Mouse (Mus musculus) forebrain, embryonic 14.5 days (tissue): Measurements from ENCODE around the gene Hspb3. TPM values are rescaled to one million over a fixed set of nuclear protein-coding genes. Genes with fewer than 3 reads are reported as not detected.

ENCODE experiments used
- ATAC-seq: fragments of 200-750 bp; cut with Nextera tagmentation; 2 replicates; pipeline ENCODE4 v1.8.0; 2017; ENCODE audit warnings: mild to moderate bottlenecking, moderate library complexity
- DNase-seq: peaks from one replicate; pipeline ENCODE4 v3.0.0-alpha.2; 2015; ENCODE audit warnings: low spot score
- H3K27ac ChIP-seq: fragments of 300-500 bp; sonication (generic); 2 replicates; pipeline ENCODE4 v1.5.1; 2014; ENCODE audit warnings: low read depth, mild to moderate bottlenecking, control low read depth, low read length, moderate library complexity
- H3K27me3 ChIP-seq: fragments of 300-500 bp; sonication (generic); replicated peaks from 2 replicates; pipeline ENCODE4 v1.6.1; 2014; ENCODE audit warnings: low read length, control low read depth, mixed read lengths; ENCODE audit not compliant: control insufficient read depth, insufficient read depth
- H3K36me3 ChIP-seq: fragments of 300-500 bp; sonication (generic); 2 replicates; pipeline ENCODE4 v1.6.1; 2014; ENCODE audit warnings: low read length, control low read depth; ENCODE audit not compliant: control insufficient read depth, insufficient read depth
- H3K4me1 ChIP-seq: fragments of 300-500 bp; sonication (generic); 2 replicates; pipeline ENCODE4 v1.6.1; 2014; ENCODE audit warnings: antibody characterized with exemption, low read length, control low read depth; ENCODE audit not compliant: control insufficient read depth, insufficient read depth
- H3K4me2 ChIP-seq: fragments of 300-500 bp; sonication (generic); 2 replicates; pipeline ENCODE4 v1.6.1; 2014; ENCODE audit warnings: mild to moderate bottlenecking, control low read depth, low read length
- H3K4me3 ChIP-seq: fragments of 300-500 bp; sonication (generic); 2 replicates; pipeline ENCODE4 v1.5.1; 2014; ENCODE audit warnings: low read depth, low read length, control low read depth
- H3K9ac ChIP-seq: fragments of 300-500 bp; sonication (generic); 2 replicates; pipeline ENCODE4 v1.6.1; 2014; ENCODE audit warnings: mild to moderate bottlenecking, low read length, control low read depth, moderate library complexity
- H3K9me3 ChIP-seq: fragments of 300-500 bp; sonication (generic); replicated peaks from 2 replicates; pipeline ENCODE4 v1.6.1; 2016; ENCODE audit warnings: low read length, control low read depth, mixed read lengths; ENCODE audit not compliant: control insufficient read depth
- WGBS: fragments of 180-500 bp; shearing (Covaris S2); extraction: QIAGEN DNeasy Blood & Tissue Kit; methylation state at CpG from one replicate; pipeline ENCODE4 v1.1.7; 2014; 5-methylcytosine and 5-hydroxymethylcytosine counted together
- polyA plus RNA-seq: library from polyadenylated mRNA; unstranded; fragments of >200 nt; fragmentation: Nextera tagmentation; extraction: Ambion mirVana; gene quantifications from 2 replicates; pipeline ENCODE4 v1.2.1, GENCODE M21; 2014

Hspb3 gene
- polyA plus RNA-seq, 1 experiment from 2014 or later, result not detected

DNA sequence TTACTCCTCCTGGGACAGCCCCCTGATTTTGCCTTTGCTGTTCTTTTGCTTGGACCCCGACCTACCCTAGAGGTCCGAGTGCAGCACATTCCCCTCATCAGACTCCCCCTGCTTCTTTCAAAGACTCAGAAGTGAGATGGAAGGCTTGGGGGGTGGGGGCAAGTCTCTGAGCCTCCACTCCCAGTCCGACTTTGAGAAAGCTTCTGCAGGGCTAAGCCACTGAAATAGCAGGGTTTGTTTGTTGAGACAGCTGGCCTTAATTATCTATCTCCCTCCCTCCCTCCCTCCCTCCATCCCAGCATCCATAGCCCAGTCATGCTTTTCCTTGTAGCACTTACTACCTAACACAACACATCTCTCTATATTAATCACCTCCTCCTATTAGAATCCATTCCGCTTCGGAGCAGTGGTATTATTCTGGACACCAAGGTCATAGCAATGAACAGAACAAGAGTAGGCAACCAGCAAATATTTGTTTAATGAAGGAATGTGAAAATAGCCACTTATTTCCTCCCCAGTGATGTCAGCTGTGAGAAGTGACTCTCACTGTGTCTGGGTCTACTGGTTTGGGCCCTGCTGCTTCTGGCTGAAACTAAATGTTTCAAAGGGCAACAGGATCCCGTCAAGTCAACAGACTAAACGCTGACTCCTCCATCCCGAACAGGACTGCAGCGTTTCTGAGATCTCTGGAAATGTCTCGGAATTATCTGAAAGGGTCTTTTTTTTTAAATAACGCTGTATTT, 41.2 kb downstream of the Hspb3 start:
- Histone ChIP-seq H3K27ac (no peak overlapping the region), H3K9me3 (no peaks in the 10 kb centered on the region), H3K9ac (no peak overlapping the region), H3K27me3 (no peaks in the 10 kb centered on the region), H3K4me1 (peaks cover under 1% of the 10 kb centered on the region), H3K36me3 (no peaks in the 10 kb centered on the region), H3K4me3 (no peak overlapping the region), H3K4me2 (no peak overlapping the region)
- WGBS, result 68% methylated on average over 11 of the region's 11 CpGs
- no peak for DNase-seq
- no peak for ATAC-seq

DNA sequence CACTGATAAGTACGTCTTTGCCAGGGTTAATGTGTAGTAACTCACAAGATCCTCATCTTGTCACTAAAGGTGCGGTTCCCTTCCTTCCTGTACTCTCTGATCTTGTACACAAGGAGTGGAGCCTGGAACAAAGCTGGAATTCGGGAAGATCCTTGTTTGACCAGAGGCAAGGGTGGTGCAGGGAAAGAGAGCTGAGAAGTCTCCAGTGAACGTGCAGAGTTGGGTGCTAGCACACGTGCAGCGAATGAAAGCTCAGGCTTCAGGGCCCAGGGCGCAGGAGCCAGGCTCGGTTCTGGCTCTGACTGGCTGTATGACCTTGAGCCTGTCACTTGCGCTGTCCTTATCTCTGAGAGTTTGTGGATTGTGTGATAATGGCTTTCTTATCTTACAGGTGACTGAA, 44.5 kb downstream of the Hspb3 start:
- Histone ChIP-seq H3K27me3 (no peaks in the 10 kb centered on the region), H3K9ac (no peak overlapping the region), H3K36me3 (no peaks in the 10 kb centered on the region), H3K4me2 (no peak overlapping the region), H3K27ac (no peak overlapping the region), H3K4me3 (no peak overlapping the region), H3K9me3 (no peaks in the 10 kb centered on the region), H3K4me1 (peaks cover 30% of the 10 kb centered on the region)
- DNase-seq, result no peak
- ATAC-seq, result no peak
- 80% methylated on average over 9 of the region's 9 CpGs for WGBS

DNA sequence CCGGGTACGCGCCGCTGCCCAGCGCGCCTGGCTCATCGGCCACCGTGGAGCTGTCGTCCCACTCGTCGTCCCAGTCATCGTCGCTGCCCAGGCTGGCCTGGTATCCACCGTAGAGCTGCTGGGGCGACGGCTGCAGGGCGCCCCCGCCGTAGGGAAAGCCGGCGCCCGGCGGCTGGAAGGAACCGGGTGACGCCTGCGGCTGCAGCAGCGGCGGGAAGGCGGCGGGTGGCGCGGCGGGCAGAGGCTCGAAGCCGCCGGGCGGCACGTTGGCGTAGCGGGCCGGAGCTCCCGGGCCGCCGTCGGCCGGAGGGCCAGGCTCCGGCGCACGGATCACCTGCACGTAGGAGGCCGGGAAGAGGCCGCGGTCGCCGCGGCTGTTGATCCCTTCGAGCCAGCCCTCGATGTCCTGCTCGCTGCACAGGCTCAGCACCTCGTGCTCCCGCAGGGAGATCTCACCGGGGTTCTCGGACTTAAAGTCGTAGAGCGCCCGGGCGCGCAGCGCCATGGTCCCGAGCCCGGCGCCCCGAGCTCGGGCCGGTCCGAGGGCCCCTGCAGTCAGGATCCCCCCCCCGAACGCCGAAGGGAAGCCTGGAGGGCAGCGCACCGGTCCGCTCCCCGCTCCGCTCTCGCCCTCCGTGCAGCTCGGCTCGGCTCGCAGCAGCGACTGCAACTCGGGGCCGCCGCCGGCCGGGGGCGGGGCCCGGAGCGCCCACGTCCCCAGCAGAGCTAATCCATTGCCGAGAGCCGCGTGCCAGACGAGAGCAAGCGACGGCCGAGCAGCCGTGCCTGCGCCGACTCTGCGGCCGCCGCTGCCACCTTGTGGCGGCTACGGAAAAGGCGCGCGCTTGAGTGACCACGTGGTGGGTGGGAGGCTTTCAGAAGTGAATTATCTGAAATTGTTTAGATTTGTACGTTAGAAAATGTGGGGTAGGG, 45.3 kb downstream of the Hspb3 start, which contains the start of gene Snx18:
Gene Snx18 (minus strand): TSS at position 674 of the 933 bp plus-strand sequence.
- no peaks in the 10 kb centered on the region for H3K36me3 ChIP-seq
- H3K27me3 ChIP-seq, result no peaks in the 10 kb centered on the region
- H3K27ac ChIP-seq, result peak within 1 kb of the TSS; percentile 90
- peak within 1 kb of the TSS; percentile 88 for H3K4me2 ChIP-seq
- H3K4me1 ChIP-seq, result peaks cover 39% of the 10 kb centered on the region
- DNase-seq (peak; percentile 97), ATAC-seq (peak; percentile 96)
- no peaks in the 10 kb centered on the region for H3K9me3 ChIP-seq
- WGBS, result under 1% methylated on average over 103 of the region's 119 CpGs
- H3K9ac ChIP-seq, result peak within 1 kb of the TSS; percentile 92
- peak within 1 kb of the TSS; percentile 78 for H3K4me3 ChIP-seq

DNA sequence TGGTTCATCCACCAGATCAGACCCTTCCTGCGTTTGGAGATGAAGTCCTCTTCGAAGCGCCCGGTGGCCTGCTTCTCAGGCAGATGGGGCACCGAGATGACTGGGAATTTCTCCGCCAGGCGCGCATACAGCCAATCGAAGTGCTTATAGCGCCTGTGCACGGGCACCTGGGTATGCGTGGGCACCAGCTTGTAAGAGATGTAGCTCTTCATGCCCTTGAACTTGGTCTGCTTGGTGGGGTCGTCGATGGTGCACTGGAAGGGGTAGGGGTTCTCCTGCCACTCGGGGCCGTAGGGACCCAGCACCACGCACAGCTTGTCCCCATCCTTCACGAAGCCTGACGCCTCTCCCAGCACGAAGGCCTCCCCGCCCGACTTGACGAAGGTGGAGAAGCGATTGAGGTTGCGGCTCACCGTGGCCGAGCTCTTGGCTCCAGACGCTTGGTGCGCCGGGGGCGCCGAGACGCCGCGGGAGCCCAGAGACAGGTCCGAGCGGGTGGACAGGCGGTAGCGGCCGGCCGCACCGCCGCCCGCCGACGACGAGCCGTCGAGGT, 46.1 kb downstream of the Hspb3 start:
- Histone ChIP-seq H3K9ac (peak overlapping the region; percentile 92), H3K27me3 (no peaks in the 10 kb centered on the region), H3K36me3 (no peaks in the 10 kb centered on the region), H3K9me3 (no peaks in the 10 kb centered on the region), H3K4me3 (peak overlapping the region; percentile 78), H3K27ac (peak overlapping the region; percentile 90), H3K4me2 (peak overlapping the region; percentile 88), H3K4me1 (peaks cover 41% of the 10 kb centered on the region)
- WGBS, result 11% methylated on average over 48 of the region's 49 CpGs
- DNase-seq (no peak), ATAC-seq (no peak)

DNA sequence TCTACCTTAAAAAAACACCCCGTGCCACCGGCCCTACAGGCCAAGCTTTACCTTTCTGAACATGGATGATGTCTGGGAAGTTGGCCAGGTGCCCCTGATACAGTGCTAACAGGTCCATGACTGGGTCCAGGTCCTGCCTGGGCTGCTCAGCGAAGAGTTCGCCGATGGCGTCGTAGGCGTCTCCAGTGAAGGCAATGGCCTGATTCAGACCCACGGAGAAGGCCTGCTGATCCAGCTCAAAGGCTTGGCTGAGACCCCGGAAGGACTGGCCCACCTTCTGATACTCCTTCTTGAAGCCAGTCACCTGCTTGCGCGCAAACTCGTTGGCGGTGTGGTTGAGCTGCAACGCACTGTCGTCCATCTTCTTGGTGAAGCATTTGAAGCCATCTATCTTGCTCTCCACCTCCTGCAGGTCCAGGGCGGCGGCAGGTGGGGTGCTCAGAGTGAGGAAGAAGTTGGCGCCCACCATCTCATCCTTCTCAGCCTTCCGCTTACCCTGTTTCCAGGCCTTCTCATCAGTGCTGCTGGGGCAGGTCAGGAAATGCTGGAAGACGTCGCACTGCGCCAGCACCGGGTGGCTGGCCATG, 46.6 kb downstream of the Hspb3 start:
- Histone ChIP-seq H3K36me3 (no peaks in the 10 kb centered on the region), H3K4me1 (peaks cover 41% of the 10 kb centered on the region), H3K27me3 (no peaks in the 10 kb centered on the region), H3K4me2 (peak overlapping the region; percentile 88), H3K9me3 (no peaks in the 10 kb centered on the region), H3K9ac (peak overlapping the region; percentile 92), H3K27ac (no peak overlapping the region), H3K4me3 (peak overlapping the region; percentile 78)
- ATAC-seq (no peak), DNase-seq (no peak)
- WGBS, result 70% methylated on average over 24 of the region's 24 CpGs

DNA sequence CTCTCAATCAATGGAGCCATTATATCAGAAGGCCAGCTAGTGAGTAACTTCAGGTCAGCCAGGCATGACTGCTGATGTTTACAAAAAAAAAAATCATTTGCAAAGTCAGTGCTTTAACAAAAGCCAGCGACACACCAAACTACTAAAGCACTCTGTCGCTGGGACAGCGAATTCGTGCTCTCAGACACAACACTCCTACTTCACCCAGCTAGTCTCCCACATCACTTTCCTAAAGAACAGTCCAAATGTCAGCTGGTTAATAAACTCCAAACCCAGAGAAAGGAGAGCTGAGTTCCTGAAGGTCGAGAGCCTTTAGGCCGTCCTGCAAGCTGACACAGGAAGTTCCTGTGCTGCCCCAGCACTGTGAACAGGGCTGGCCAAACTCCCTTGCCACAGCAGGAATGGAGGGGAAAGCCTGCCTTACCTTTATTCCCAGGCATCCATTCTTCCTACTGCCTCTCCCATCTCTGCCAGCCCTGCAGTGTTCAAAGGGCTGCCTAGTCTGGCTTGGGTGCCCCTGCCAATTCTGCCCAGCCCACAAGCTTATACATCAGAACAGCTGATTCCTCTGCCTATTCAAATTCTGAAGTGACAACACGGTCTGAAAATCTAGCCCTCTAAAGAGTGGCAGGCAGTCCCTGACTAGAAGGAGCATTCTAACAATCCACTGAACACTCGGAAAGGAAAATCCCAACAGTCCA, 47.4 kb downstream of the Hspb3 start:
- H3K9me3 ChIP-seq, result no peaks in the 10 kb centered on the region
- 3% methylated on average over 8 of the region's 8 CpGs for WGBS
- H3K27me3 ChIP-seq, result no peaks in the 10 kb centered on the region
- DNase-seq (peak; percentile 40), ATAC-seq (no peak)
- H3K4me2 ChIP-seq, result peak overlapping the region; percentile 88
- H3K4me3 ChIP-seq, result peak overlapping the region; percentile 78
- peaks cover 45% of the 10 kb centered on the region for H3K4me1 ChIP-seq
- H3K36me3 ChIP-seq, result no peaks in the 10 kb centered on the region
- H3K9ac ChIP-seq, result peak overlapping the region; percentile 92
- H3K27ac ChIP-seq, result 0 out of 2 replicates have a peak overlapping the region, but pooled peaks have one; percentile 23

DNA sequence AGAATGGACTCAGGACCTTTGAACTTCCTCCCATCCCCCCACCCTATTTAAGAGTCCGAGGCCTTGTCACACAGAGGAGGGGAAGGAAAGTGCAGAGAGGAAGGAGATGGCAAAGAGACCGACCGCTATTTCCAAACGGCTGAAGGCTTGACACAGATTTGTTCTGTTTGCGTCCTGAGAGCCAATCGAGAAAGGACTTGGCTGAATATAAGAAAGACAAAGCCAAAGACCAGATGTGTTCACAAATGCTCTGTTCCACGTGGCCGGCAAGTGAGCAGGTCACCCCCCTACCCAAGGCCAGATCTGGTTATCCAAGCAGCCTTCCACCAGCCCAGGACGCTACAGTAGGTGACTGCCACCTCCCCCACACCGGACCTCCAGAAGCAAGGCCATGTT, 47.9 kb downstream of the Hspb3 start:
- Histone ChIP-seq H3K9ac (peak overlapping the region; percentile 92), H3K4me3 (peak overlapping the region; percentile 78), H3K4me1 (peaks cover 50% of the 10 kb centered on the region), H3K4me2 (peak overlapping the region; percentile 88), H3K9me3 (no peaks in the 10 kb centered on the region), H3K36me3 (no peaks in the 10 kb centered on the region), H3K27ac (no peak overlapping the region), H3K27me3 (no peaks in the 10 kb centered on the region)
- WGBS, result 0% methylated on average over 10 of the region's 10 CpGs
- DNase-seq, result peak; percentile 35
- no peak for ATAC-seq
